Mouse (Mus musculus): Measurements from ENCODE around the gene Eif4b.

Gene Eif4b

GRCm38 (mm10) chr15:102119121-102119830 lies 45.7 kb downstream of the Eif4b start:
- DNase-seq: no peak

DNA sequence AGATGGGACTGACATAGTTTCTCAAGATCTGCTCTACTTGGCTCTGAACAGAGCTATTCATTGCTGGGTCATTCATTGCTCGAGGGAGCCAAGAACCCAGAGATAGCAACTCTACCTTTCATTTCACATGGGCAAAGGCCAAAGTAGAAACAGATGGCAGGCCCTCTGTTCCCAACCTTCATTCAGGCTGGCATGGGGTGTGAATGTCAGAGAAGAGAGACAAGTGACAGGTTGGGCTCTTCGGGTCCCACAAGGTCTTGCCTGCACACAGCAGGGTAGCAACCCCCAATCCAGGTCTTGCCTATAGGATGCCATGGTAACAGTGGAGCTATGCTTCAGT lies 46.2 kb downstream of the Eif4b start:
- DNase-seq: no peak

- DNase-seq: no peak
Measured at GRCm38 (mm10) chr15:102120530-102120929, 47.0 kb downstream of the Eif4b start.

GRCm38 (mm10) chr15:102126303-102126702 lies 52.7 kb downstream of the Eif4b start:
- no peak for DNase-seq

DNA sequence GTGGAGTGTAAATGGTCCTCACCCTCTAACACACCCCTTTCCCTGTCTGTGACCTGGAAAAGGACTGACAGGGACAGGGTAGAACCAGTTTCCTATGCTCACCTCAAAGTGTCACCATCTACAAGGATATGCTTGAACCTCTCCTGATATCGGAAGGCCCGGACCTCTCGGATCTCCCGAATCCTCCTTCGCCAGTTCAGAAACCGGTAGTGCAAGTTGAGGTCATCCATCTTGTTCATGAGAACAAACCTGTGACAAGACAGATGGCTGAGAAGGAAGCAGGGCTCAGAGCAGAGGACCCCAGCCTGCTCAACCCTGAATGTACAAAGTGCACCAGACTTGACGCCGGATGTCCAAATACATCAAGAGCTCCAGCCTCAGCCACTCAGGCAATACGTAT lies 59.7 kb downstream of the Eif4b start:
- DNase-seq: no peak

- DNase-seq: no peak
Measured at GRCm38 (mm10) chr15:102134709-102135108, 61.1 kb downstream of the Eif4b start.

- no peak for DNase-seq
Measured at GRCm38 (mm10) chr15:102135522-102136128, 62.1 kb downstream of the Eif4b start.

DNA sequence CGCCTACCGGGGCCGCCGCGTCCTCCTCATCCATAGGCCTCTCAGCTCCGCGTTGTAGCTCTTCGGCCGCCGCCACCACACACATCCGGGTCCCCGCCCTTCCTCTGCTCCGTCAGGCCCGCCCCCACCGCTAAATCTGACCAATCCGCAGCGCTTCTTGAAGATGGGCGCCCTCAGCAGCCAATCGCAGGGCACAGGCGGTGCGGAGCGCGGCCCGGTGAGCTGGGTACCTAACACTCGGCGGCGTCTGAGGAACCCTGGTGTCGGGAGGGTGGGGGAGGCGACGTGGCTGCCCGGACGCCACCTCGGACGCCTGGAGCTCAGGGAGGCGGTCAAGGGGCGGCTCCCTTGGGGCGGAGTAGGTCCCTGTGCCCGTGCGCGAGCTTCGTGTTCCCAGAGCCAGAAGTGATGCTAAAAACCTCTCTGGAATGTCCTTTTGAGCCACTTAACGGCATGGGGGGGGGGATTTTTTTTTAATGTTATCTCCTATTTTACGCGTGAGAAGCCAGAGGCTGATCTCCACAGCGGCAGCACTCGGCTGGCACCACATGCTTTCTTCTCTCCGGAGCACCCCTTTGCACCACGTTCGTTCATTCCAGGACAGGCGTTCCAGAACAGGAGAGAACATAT lies 62.7 kb downstream of the Eif4b start, which contains the start of gene Spryd3:
TSS of gene Spryd3 (minus strand) at position 106 of the 630 bp plus-strand sequence.
- DNase-seq: peak; percentile 98

GRCm38 (mm10) chr15:102141120-102141519 lies 67.5 kb downstream of the Eif4b start:
- no peak for DNase-seq

DNA sequence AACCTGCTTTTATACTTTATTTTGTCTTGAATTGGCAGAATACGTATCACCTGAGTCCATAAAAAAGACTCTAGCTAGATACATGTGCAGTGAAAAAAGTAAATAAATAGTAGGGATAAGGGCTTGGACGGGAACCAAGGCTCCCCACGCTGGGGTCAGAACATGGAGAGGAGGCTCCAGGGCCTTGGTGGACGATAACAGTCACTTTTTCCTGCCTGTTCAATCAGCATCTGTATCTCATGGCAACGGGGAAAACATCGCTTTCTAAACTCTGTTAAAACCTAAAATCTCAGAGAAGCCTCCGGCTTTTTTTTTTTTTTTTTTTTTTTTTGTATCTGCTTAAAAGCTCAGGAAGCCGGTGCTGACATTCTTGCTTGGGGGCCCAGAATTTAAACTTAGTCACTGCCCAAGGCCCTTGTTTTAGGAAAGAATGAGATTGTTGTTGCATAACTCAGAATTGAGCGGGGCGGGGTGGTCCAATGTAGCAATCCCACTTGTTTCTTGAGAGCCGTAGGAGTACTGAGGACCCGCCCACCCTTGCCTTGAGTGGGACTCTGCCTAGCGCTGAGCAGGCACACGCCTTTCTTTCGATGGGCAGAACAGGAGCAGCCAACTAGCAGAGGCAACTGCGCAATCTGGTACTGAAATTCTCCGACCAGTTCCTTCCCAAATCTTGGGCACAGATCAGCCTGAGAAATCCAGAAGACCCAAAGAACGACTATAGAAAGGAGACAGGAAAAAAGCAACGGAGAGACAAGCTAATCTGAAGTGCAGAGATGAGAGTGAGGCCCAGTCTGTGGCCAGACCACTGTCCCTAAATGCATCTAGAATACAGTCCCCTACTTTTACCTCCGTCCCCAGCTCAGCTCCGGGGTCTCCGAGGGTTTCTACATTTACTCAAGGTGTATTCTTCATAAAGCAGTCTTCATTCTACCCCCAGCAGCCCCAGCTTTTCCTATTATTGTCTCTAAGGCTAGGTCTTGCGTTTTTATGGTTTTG lies 69.6 kb downstream of the Eif4b start:
- DNase-seq: no peak

DNA sequence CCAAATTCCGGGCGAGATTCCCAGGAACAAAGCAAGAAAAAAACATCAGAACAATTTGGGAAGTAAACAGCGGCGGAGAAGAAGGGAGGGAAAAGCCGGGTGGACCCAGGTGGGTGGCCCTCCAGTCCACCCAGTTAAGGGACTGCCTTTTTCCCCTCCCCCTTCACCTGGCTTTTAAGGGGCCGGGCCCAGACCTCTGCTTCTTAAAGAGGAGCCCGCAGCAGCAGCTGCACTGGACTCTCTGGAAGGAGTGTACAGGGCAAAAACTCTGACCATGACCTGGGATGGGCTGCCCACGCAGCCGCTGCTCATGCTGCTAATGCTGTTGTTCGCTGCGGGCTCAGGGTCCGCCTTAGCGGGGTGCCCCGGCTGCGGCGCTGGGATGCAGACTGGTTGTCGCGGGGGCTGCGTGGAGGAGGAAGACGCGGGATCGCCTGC lies 70.7 kb downstream of the Eif4b start, which contains the start of gene Igfbp6:
TSS of gene Igfbp6 (plus strand) at position 89 of the 438 bp plus-strand sequence.
- DNase-seq: peak; percentile 13

DNA sequence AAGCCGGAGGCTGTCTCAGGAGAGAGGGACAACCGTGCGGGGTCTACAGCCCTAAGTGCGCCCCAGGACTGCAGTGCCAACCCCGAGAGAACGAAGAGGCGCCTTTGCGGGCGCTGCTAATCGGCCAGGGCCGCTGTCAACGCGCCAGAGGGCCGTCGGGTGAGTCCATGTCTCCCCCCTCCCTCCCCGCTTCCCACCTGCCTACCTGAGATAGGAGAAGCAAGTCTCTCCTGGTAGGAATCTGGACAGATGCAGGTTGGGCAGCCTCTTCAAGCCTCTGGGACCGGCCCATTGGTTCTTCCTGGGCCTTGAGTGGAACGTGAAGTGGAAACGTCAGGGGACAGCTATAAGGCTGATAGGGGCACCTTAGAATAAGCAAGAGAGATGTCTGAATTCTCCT lies 71.2 kb downstream of the Eif4b start:
- DNase-seq: no peak

- DNase-seq: no peak
Measured at GRCm38 (mm10) chr15:102145330-102145729, 71.8 kb downstream of the Eif4b start.

DNA sequence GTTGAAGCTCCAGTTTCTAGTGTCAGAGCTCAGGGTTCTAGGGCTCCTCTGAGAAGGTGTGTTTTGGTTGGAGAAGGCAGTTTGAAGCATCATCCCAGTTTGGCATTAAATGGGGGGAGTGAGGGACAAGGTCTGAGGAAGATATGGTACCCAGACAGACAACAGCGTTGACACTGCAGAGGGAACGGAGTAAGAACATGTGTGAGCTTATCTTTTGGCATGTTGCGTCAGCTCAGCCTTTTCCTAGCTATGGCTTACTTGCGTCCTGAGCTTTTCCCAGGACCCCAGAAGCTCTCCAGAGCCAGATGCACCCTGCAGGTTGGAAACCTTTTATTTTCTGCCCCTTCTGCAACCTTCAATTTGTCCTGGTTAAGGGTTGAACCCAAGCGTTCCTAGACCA lies 72.5 kb downstream of the Eif4b start:
- DNase-seq: no peak
